Mouse (Mus musculus): ENCODE data around the gene Nyap1.

DNA sequence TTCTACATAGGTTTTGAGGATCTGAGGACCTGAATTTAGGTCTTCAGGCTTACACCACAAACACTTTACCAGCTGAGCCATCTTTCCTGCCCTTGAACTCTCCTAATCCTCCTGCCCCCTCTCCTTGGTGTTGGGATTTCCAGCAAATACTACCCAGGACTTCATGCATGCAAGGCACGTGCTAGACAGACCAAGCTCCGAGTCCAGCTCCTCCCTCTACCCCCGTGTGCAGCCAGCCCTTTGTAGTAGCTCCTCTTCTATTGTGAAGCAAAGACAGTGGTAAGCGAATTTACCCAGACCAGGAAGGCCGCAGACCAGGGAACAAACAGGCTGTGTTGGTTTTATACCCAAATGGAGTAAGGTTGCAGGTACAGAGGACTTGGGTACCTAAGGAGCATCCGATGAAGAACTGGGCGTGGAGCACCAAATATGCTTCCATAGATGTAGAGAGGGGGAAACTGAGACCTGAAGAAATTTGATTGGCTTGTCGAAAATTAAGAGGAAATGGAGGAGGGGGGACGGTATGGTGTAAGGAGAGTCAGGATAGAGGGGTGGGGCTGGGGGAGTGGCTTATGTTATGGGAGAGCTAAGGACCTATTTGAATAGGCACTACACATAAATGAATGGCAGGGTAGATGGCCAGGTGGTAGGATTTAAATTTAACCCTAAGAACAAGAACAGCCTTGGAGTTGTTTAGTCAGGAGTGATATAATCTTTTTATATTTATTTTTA is 23.4 kb upstream of the Nyap1 start:
- TF ChIP-seq CTCF (IDR thresholded peaks at IDR 0.05; ENCODE audit: insufficient read depth, low read length) (no peak), POLR2A (IDR thresholded peaks at IDR 0.05; ENCODE audit: borderline replicate concordance, extremely low read depth, low read depth, low read length) (no peak)

Measured in lung, adult 2 months (tissue).